ENCODE assay signal across 8 mouse cellular contexts in genomic region chr10:81105565-81106112, GRCm38 (mm10). TPM values are rescaled to one million over a fixed set of nuclear protein-coding genes. Genes with fewer than 3 reads are reported as not detected.
DNase-seq lines count a peak whose midpoint lies in the region; ATAC-seq and TF ChIP-seq lines count a peak whose summit lies in the region.

Gene Map2k2 (plus strand): TSS chr10:81105915.

- H3K27ac ChIP-seq in hindbrain, embryonic 10.5 days = peak within 1 kb of the TSS; percentile 97
- H3K27ac ChIP-seq in lung, postnatal 0 days (ENCODE audit: low read length) = peak within 1 kb of the TSS; percentile 99

- H3K9me3 ChIP-seq in hindbrain, embryonic 10.5 days = no peaks in the 10 kb centered on the region
- H3K9me3 ChIP-seq in lung, postnatal 0 days (ENCODE audit: low read length) = no peaks in the 10 kb centered on the region

- TF ChIP-seq EP300 in lung, postnatal 0 days (IDR thresholded peaks at IDR 0.05) = peak; percentile 37; the same call in 1 of the 2 replicates

- no peaks in the 10 kb centered on the region for H3K27me3 ChIP-seq in hindbrain, embryonic 10.5 days (ENCODE audit: insufficient read depth, poor library complexity, severe bottlenecking)
- no peaks in the 10 kb centered on the region for H3K27me3 ChIP-seq in lung, postnatal 0 days (replicated peaks; ENCODE audit: insufficient read depth, low read length)

- peaks cover 22% of the 10 kb centered on the region for H3K4me1 ChIP-seq in hindbrain, embryonic 10.5 days (replicated peaks)
- H3K4me1 ChIP-seq in lung, postnatal 0 days (ENCODE audit: insufficient read depth, low read depth, low read length) = peaks cover 7% of the 10 kb centered on the region

- peak within 1 kb of the TSS; percentile 79 for H3K9ac ChIP-seq in lung, postnatal 0 days (replicated peaks; ENCODE audit: low read depth)

- no peak for TF ChIP-seq CTCF in lung, postnatal 0 days (IDR thresholded peaks at IDR 0.05)

- peak within 1 kb of the TSS; percentile 61 for H3K4me2 ChIP-seq in lung, postnatal 0 days (replicated peaks; ENCODE audit: low read depth, low read length)

- WGBS in hindbrain, embryonic 10.5 days = under 1% methylated on average over 56 of the region's 56 CpGs
- WGBS in lung, postnatal 0 days = 2% methylated on average over 55 of the region's 56 CpGs

- DNase-seq in Muller cell, postnatal 12 days (ENCODE audit: inconsistent ontology term) = peak; percentile 97
- peak; percentile 96 for DNase-seq in cerebellum, adult 9-10 months
- DNase-seq in hindbrain, embryonic 10.5 days (ENCODE audit: low spot score) = peak; percentile 97
- peak; percentile 96 for DNase-seq in layer of hippocampus, adult 9-11 months
- DNase-seq in lung, postnatal 0 days (ENCODE audit: low spot score) = peak; percentile 98
- DNase-seq in retina, adult 2 months (ENCODE audit: low read depth, low spot score) = peak; percentile 91
- peak; percentile 98 to 99 for DNase-seq in thymus, postnatal 36 days

- ATAC-seq in frontal cortex, adult (ENCODE audit: low TSS enrichment) = peak; percentile 94
- ATAC-seq in lung, postnatal 0 days = peak; percentile 97

- H3K4me3 ChIP-seq in hindbrain, embryonic 10.5 days = peak within 1 kb of the TSS; percentile 73
- peak within 1 kb of the TSS; percentile 74 for H3K4me3 ChIP-seq in lung, postnatal 0 days (ENCODE audit: low read depth, low read length)

- H3K36me3 ChIP-seq in hindbrain, embryonic 10.5 days = peaks cover 36% of the 10 kb centered on the region
- peaks cover 19% of the 10 kb centered on the region for H3K36me3 ChIP-seq in lung, postnatal 0 days (ENCODE audit: insufficient read depth, low read length)

RNA-seq across cellular contexts. Expression of gene Map2k2, which starts in this region (rescaled TPM):
- polyA plus RNA-seq in hindbrain, embryonic 10.5 days (2016; fragmentation: Nextera tagmentation; extraction: Ambion mirVana) = 218 and 261 TPM in 2 replicates
- polyA plus RNA-seq in lung, postnatal 0 days (2015; fragmentation: Nextera tagmentation; extraction: Ambion mirVana) = 118 and 121 TPM in 2 replicates

Comparison
In these comparisons a context has a peak if more than half of its experiments do, and no peak if none do; other contexts are left out.
1. Peak in every context shown above with its lines: DNase-seq, ATAC-seq, H3K4me3 ChIP-seq and H3K27ac ChIP-seq.